Mouse (Mus musculus): ENCODE results near the gene Spaar. TPM values are rescaled to one million over a fixed set of nuclear protein-coding genes. Genes with fewer than 3 reads are reported as not detected.
A peak's percentile ranks its signal among the peaks of the same experiment; 100 is the strongest.

The Spaar gene
- total and polyA plus RNA-seq, 3 experiments, result 0.11 TPM; not detected in 2

GRCm38 (mm10) chr4:43711821-43712220 lies 18.0 kb upstream of the Spaar start:
- Histone ChIP-seq H3K9me3 (replicated peaks) (no peaks in the 10 kb centered on the region), H3K27me3 (ENCODE audit: insufficient read depth, low read length) (peaks cover 51% of the 10 kb centered on the region), H3K4me1 (ENCODE audit: insufficient read depth, low read depth, low read length) (0 out of 2 replicates have a peak, but pooled peaks cover 3% of the 10 kb centered on the region), H3K36me3 (replicated peaks) (no peaks in the 10 kb centered on the region), H3K4me3 (ENCODE audit: low read depth, low read length) (no peak overlapping the region)
- DNase-seq (ENCODE audit: low spot score) (peak; percentile 60), ATAC-seq (ENCODE audit: extremely low read depth, insufficient number of reproducible peaks, low FRiP score, poor library complexity, severe bottlenecking) (no peak)
- peak; percentile 63 for TF ChIP-seq CTCF (IDR thresholded peaks at IDR 0.05; ENCODE audit: low read depth, low read length)
- TF ChIP-seq TAL1 (conservative IDR thresholded peaks at IDR 0.05; ENCODE audit: low read depth, low read length), result no peak

DNA sequence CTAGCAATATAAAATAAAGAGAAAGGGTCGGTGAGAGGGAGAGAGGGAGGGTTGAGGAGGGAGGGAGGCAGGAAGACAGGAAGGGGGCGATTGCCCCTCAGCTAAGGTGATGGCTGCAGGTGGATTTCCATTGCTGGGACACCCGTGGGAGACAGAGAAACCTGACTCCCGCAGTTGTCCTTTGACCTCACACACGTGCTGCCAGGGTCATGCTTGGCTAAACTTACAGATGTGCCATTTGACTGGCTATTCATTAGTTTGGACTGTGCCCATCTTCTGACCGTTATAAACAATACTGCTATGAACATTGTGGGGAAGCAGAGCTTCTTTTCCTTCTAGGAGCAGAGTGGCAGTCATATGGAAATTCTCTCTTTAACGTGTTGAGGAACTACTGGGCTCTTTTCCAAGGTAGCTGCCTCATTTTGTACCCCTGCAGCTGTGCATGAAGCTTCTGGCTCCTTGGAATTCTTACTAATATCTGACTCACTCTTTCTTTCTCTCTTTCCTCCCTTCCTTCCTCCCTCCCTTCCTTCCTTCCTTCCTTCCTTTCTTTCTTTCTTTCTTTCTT lies 16.1 kb upstream of the Spaar start:
- peaks cover 38% of the 10 kb centered on the region for H3K27me3 ChIP-seq (ENCODE audit: insufficient read depth, low read length)
- TF ChIP-seq POLR2AphosphoS5 (IDR thresholded peaks at IDR 0.05; ENCODE audit: insufficient replicate concordance, low read depth, low read length) (no peak), CTCF (IDR thresholded peaks at IDR 0.05; ENCODE audit: low read depth, low read length) (no peak), GATA1 (IDR thresholded peaks at IDR 0.05; ENCODE audit: borderline replicate concordance, low read length) (no peak), GATA2 (IDR thresholded peaks at IDR 0.05; ENCODE audit: borderline replicate concordance, low read depth, low read length) (no peak), TAL1 (conservative IDR thresholded peaks at IDR 0.05; ENCODE audit: low read depth, low read length) (no peak)
- H3K4me1 ChIP-seq (ENCODE audit: insufficient read depth, low read depth, low read length), result 0 out of 2 replicates have a peak, but pooled peaks cover 3% of the 10 kb centered on the region
- H3K36me3 ChIP-seq (replicated peaks), result no peaks in the 10 kb centered on the region
- ATAC-seq (ENCODE audit: extremely low read depth, insufficient number of reproducible peaks, low FRiP score, poor library complexity, severe bottlenecking) (no peak), DNase-seq (ENCODE audit: low spot score) (no peak)
- no peak overlapping the region for H3K4me3 ChIP-seq (ENCODE audit: low read depth, low read length)
- no peaks in the 10 kb centered on the region for H3K9me3 ChIP-seq (replicated peaks)

DNA sequence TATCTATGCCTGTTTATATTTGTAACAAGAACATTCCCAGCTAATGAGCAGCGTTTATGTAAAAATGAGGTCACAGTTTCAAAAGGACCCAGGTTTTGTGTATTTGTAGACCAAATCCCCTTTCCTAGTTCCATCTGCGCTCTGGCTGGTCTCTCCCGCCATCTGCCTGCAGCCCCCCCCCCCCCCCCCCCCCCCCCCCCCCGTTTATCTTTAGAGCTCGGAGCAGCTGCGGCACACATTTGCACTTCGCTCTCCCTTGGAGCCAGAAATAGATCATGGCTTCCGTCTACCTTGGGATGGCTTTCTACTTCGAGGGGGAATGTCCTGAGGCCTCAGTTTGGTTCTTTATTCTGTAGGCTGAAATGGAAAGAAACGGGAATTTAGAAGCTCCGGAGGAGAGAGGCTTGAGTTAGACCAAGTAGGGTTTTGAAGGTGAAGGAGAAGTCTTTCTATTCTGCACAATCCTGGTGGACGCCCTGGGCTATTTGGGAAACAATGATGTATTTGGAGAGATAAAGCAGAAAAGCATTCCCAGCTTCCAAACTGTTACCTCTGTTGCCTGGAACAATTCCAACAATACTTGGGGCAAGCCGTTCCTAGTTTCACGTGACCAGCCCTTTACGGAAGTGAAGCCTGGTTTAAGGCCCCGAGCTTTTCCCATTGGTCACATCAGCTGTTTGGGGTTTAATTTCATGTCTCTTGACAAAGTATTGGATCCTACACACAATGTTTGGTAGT lies 9.2 kb upstream of the Spaar start:
- H3K27me3 ChIP-seq (ENCODE audit: insufficient read depth, low read length), result peaks cover 11% of the 10 kb centered on the region
- no peaks in the 10 kb centered on the region for H3K9me3 ChIP-seq (replicated peaks)
- no peaks in the 10 kb centered on the region for H3K36me3 ChIP-seq (replicated peaks)
- H3K4me3 ChIP-seq (ENCODE audit: low read depth, low read length), result no peak overlapping the region
- TF ChIP-seq POLR2AphosphoS5 (IDR thresholded peaks at IDR 0.05; ENCODE audit: insufficient replicate concordance, low read depth, low read length) (no peak), TAL1 (conservative IDR thresholded peaks at IDR 0.05; ENCODE audit: low read depth, low read length) (no peak), CTCF (IDR thresholded peaks at IDR 0.05; ENCODE audit: low read depth, low read length) (no peak), GATA1 (IDR thresholded peaks at IDR 0.05; ENCODE audit: borderline replicate concordance, low read length) (no peak), GATA2 (IDR thresholded peaks at IDR 0.05; ENCODE audit: borderline replicate concordance, low read depth, low read length) (no peak)
- H3K4me1 ChIP-seq (ENCODE audit: insufficient read depth, low read depth, low read length), result no peaks in the 10 kb centered on the region
- DNase-seq (ENCODE audit: low spot score) (no peak), ATAC-seq (ENCODE audit: extremely low read depth, insufficient number of reproducible peaks, low FRiP score, poor library complexity, severe bottlenecking) (no peak)

GRCm38 (mm10) chr4:43722191-43722590 lies 7.6 kb upstream of the Spaar start:
- Histone ChIP-seq H3K4me3 (ENCODE audit: low read depth, low read length) (no peak overlapping the region), H3K9me3 (replicated peaks) (no peaks in the 10 kb centered on the region), H3K27me3 (ENCODE audit: insufficient read depth, low read length) (peaks cover 12% of the 10 kb centered on the region), H3K36me3 (replicated peaks) (no peaks in the 10 kb centered on the region), H3K4me1 (ENCODE audit: insufficient read depth, low read depth, low read length) (no peaks in the 10 kb centered on the region)
- ATAC-seq (ENCODE audit: extremely low read depth, insufficient number of reproducible peaks, low FRiP score, poor library complexity, severe bottlenecking) (no peak), DNase-seq (ENCODE audit: low spot score) (no peak)
- TF ChIP-seq POLR2AphosphoS5 (IDR thresholded peaks at IDR 0.05; ENCODE audit: insufficient replicate concordance, low read depth, low read length) (no peak), GATA1 (IDR thresholded peaks at IDR 0.05; ENCODE audit: borderline replicate concordance, low read length) (no peak), GATA2 (IDR thresholded peaks at IDR 0.05; ENCODE audit: borderline replicate concordance, low read depth, low read length) (no peak), TAL1 (conservative IDR thresholded peaks at IDR 0.05; ENCODE audit: low read depth, low read length) (no peak), CTCF (IDR thresholded peaks at IDR 0.05; ENCODE audit: low read depth, low read length) (no peak)

- TF ChIP-seq GATA2 (IDR thresholded peaks at IDR 0.05; ENCODE audit: borderline replicate concordance, low read depth, low read length) (no peak), CTCF (IDR thresholded peaks at IDR 0.05; ENCODE audit: low read depth, low read length) (0 out of 2 replicates have a peak, but pooled peaks have one; percentile 9), POLR2AphosphoS5 (IDR thresholded peaks at IDR 0.05; ENCODE audit: insufficient replicate concordance, low read depth, low read length) (no peak), TAL1 (conservative IDR thresholded peaks at IDR 0.05; ENCODE audit: low read depth, low read length) (no peak)
- no peaks in the 10 kb centered on the region for H3K36me3 ChIP-seq (replicated peaks)
- peaks cover 25% of the 10 kb centered on the region for H3K27me3 ChIP-seq (ENCODE audit: insufficient read depth, low read length)
- DNase-seq (ENCODE audit: low spot score) (peak; percentile 14), ATAC-seq (ENCODE audit: extremely low read depth, insufficient number of reproducible peaks, low FRiP score, poor library complexity, severe bottlenecking) (no peak)
- no peaks in the 10 kb centered on the region for H3K9me3 ChIP-seq (replicated peaks)
- H3K4me3 ChIP-seq (ENCODE audit: low read depth, low read length), result no peak overlapping the region
- H3K4me1 ChIP-seq (ENCODE audit: insufficient read depth, low read depth, low read length), result no peaks in the 10 kb centered on the region
These were observed 5.1 kb upstream of the Spaar start for GRCm38 (mm10) chr4:43724764-43725163.

- no peaks in the 10 kb centered on the region for H3K4me1 ChIP-seq (ENCODE audit: insufficient read depth, low read depth, low read length)
These were observed 3.4 kb upstream of the Spaar start for GRCm38 (mm10) chr4:43726228-43726993.

More at GRCm38 (mm10) chr4:43726228-43726993, 3.4 kb upstream of the Spaar start:
- Histone ChIP-seq H3K36me3 (replicated peaks) (no peaks in the 10 kb centered on the region), H3K27me3 (ENCODE audit: insufficient read depth, low read length) (peaks cover 35% of the 10 kb centered on the region), H3K9me3 (replicated peaks) (no peaks in the 10 kb centered on the region), H3K4me3 (ENCODE audit: low read depth, low read length) (no peak overlapping the region)
- no peak for DNase-seq (ENCODE audit: low spot score)
- no peak for TF ChIP-seq GATA2 (IDR thresholded peaks at IDR 0.05; ENCODE audit: borderline replicate concordance, low read depth, low read length)
- no peak for TF ChIP-seq GATA1 (IDR thresholded peaks at IDR 0.05; ENCODE audit: borderline replicate concordance, low read length)
- no peak for TF ChIP-seq TAL1 (conservative IDR thresholded peaks at IDR 0.05; ENCODE audit: low read depth, low read length)
- no peak for TF ChIP-seq POLR2AphosphoS5 (IDR thresholded peaks at IDR 0.05; ENCODE audit: insufficient replicate concordance, low read depth, low read length)
- TF ChIP-seq CTCF (IDR thresholded peaks at IDR 0.05; ENCODE audit: low read depth, low read length), result no peak
- ATAC-seq (ENCODE audit: extremely low read depth, insufficient number of reproducible peaks, low FRiP score, poor library complexity, severe bottlenecking), result no peak
